ENCODE assay signal across 11 mouse cellular contexts in the genomic region with DNA sequence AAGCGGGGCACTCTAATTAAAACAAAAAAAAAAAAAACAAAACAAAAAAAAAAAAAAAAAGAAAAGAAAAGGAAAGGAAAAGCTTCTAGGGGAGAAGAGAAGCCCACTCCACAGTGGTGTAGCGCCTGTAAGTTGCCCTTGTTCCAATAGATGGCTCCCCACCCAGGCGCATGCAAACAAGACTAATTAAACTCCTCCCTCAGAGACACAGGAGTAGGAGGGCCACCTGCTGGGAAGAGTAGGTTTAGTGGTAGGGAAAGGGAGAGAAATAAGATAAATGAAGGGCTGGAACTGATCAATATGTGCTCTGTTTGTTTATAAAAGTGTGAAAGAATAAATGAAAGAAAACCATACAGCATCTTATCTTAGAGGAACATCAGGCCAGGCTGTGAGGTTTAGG.
DNase-seq lines count a peak whose midpoint lies in the region; ATAC-seq and TF ChIP-seq lines count a peak whose summit lies in the region.
"Had no signal": no experiment of that assay in that cellular context is flagged by ENCODE, and none has a peak within 500 bp of the region (broad histone marks: within the 10 kb centered on the region; RNA-seq: fewer than 3 reads in every experiment).

No protein-coding gene starts in this region.

- no peak overlapping the region for H3K4me3 ChIP-seq in G1E (ENCODE audit: low read depth, low read length)
- no peak overlapping the region for H3K4me3 ChIP-seq in forebrain, embryonic 11.5 days (ENCODE audit: low read depth, low read length)
- H3K4me3 ChIP-seq in midbrain, embryonic 13.5 days (replicated peaks): no peak overlapping the region
- H3K4me3 ChIP-seq: myocyte had no signal

- intact Hi-C loops in left cerebral cortex, postnatal 4 days (cut with DNase I): loop anchor here (5.0 kb wide), 1 partner anchor 124 kb away; no protein-coding TSS in a partner anchor
- intact Hi-C loops in left cerebral cortex, postnatal 14 days (cut with DNase I): no loop called here

- no peaks in the 10 kb centered on the region for H3K9me3 ChIP-seq in G1E (replicated peaks)
- H3K9me3 ChIP-seq in forebrain, embryonic 11.5 days (ENCODE audit: control insufficient read depth, low read length): no peaks in the 10 kb centered on the region
- no peaks in the 10 kb centered on the region for H3K9me3 ChIP-seq in midbrain, embryonic 13.5 days

- H3K36me3 ChIP-seq in G1E (replicated peaks): no peaks in the 10 kb centered on the region
- H3K36me3 ChIP-seq in forebrain, embryonic 11.5 days (ENCODE audit: control insufficient read depth, insufficient read depth, low read length): no peaks in the 10 kb centered on the region
- no peaks in the 10 kb centered on the region for H3K36me3 ChIP-seq in midbrain, embryonic 13.5 days

- H3K27ac ChIP-seq in forebrain, embryonic 11.5 days (ENCODE audit: low read depth, low read length): no peak overlapping the region
- H3K27ac ChIP-seq in midbrain, embryonic 13.5 days: no peak overlapping the region

- no peak for TF ChIP-seq CTCF in G1E (IDR thresholded peaks at IDR 0.05; ENCODE audit: low read depth, low read length)

- 59% methylated on average over 3 of the region's 3 CpGs for WGBS in forebrain, embryonic 11.5 days
- WGBS in midbrain, embryonic 13.5 days: 62% methylated on average over 3 of the region's 3 CpGs

- H3K27me3 ChIP-seq in G1E (ENCODE audit: insufficient read depth, low read length): peaks cover 36% of the 10 kb centered on the region
- H3K27me3 ChIP-seq in forebrain, embryonic 11.5 days (ENCODE audit: control insufficient read depth, insufficient read depth, low read length): no peaks in the 10 kb centered on the region
- H3K27me3 ChIP-seq in midbrain, embryonic 13.5 days: no peaks in the 10 kb centered on the region

- H3K9ac ChIP-seq in forebrain, embryonic 11.5 days (ENCODE audit: low read length): no peak overlapping the region
- no peak overlapping the region for H3K9ac ChIP-seq in midbrain, embryonic 13.5 days (replicated peaks)

- ATAC-seq in G1E (ENCODE audit: extremely low read depth, insufficient number of reproducible peaks, low FRiP score, poor library complexity, severe bottlenecking): no peak
- 0 out of 2 replicates have a peak, but pooled peaks have one; percentile 45 for ATAC-seq in megakaryocyte, adult 5-6 weeks (ENCODE audit: poor library complexity, severe bottlenecking)
- no peak for ATAC-seq in forebrain, embryonic 11.5 days (replicated peaks; ENCODE audit: low FRiP score)
- ATAC-seq in midbrain, embryonic 13.5 days: no peak

- no peak overlapping the region for H3K4me2 ChIP-seq in forebrain, embryonic 11.5 days (ENCODE audit: low read depth, low read length, severe bottlenecking)
- no peak overlapping the region for H3K4me2 ChIP-seq in midbrain, embryonic 13.5 days (replicated peaks)

- H3K4me1 ChIP-seq in G1E (ENCODE audit: insufficient read depth, low read depth, low read length): peaks cover 8% of the 10 kb centered on the region
- no peaks in the 10 kb centered on the region for H3K4me1 ChIP-seq in forebrain, embryonic 11.5 days (replicated peaks; ENCODE audit: control insufficient read depth, insufficient read depth, low read length)
- H3K4me1 ChIP-seq in midbrain, embryonic 13.5 days (replicated peaks): no peaks in the 10 kb centered on the region

- peak; percentile 3 for DNase-seq in left cerebral cortex, postnatal 4 days
- DNase-seq in left cerebral cortex, postnatal 14 days (ENCODE audit: low spot score in 2 of 2): no peak
- peak; percentile 10 for DNase-seq in G1E (ENCODE audit: low spot score)
- DNase-seq in induced T-regulatory cell, adult 2 months (ENCODE audit: low read depth): peak; percentile 27
- no peak for DNase-seq in cerebellum, postnatal 36 days
- DNase-seq in forebrain, embryonic 11.5 days (ENCODE audit: low spot score): no peak
- DNase-seq: cerebellum, adult 11-12 months; right cerebral cortex, postnatal 4 days had no signal

Comparison
In these comparisons a context has a peak if more than half of its experiments do, and no peak if none do; other contexts are left out.
1. DNase-seq: peak in left cerebral cortex, postnatal 4 days (single experiment), G1E (single experiment) and induced T-regulatory cell, adult 2 months (single experiment); none in left cerebral cortex, postnatal 14 days (0 of 2), cerebellum, postnatal 36 days (0 of 2) and forebrain, embryonic 11.5 days (single experiment).